Mouse (Mus musculus) CD4-positive, CD25-positive, alpha-beta regulatory T cell, adult 4 months (primary cell): ENCODE measurements around the gene Gm11634. TPM values are rescaled to one million over a fixed set of nuclear protein-coding genes. Genes with fewer than 3 reads are reported as not detected.

Source experiments
- ATAC-seq: one replicate; pipeline ENCODE4 v1.8.0; 2017
- polyA plus RNA-seq, 2 experiments: library from polyadenylated mRNA; unstranded; fragments of 100-300 nt; shearing (Covaris generic); gene quantifications; one replicate each; pipeline ENCODE4 v1.2.1; 2017

Gm11634 gene
- polyA plus RNA-seq, 2 experiments from 2014 or later: not detected

- ATAC-seq: no peak
Measured at GRCm38 (mm10) chr11:101556541-101556940, 42.5 kb downstream of the Gm11634 start.

GRCm38 (mm10) chr11:101553354-101553930 lies 45.6 kb downstream of the Gm11634 start:
- ATAC-seq: no peak

GRCm38 (mm10) chr11:101552476-101553300 lies 46.4 kb downstream of the Gm11634 start:
- peak; percentile 88 for ATAC-seq

- ATAC-seq: peak; percentile 67
Measured at GRCm38 (mm10) chr11:101551751-101552475, 47.1 kb downstream of the Gm11634 start, which contains the start of the genes Brca1 and Nbr1. TSS of gene Brca1 (minus strand) at chr11:101551955. TSS of gene Nbr1 (plus strand) at chr11:101552149.

GRCm38 (mm10) chr11:101548526-101548925 lies 50.5 kb downstream of the Gm11634 start:
- ATAC-seq: no peak

GRCm38 (mm10) chr11:101544132-101544531 lies 54.9 kb downstream of the Gm11634 start:
- ATAC-seq: no peak

Other genes with a start within 250 kb of the Gm11634 start
- gene G6pc, start 231.7 kb downstream of the Gm11634 start, polyA plus RNA-seq: not detected
- 10 to 100 TPM; 36.2 to 41.6 TPM for gene Aarsd1, start 181.6 kb downstream of the Gm11634 start, polyA plus RNA-seq
- gene Gm27029, start 174.5 kb downstream of the Gm11634 start, polyA plus RNA-seq: 1 to 10 TPM; 1.3 to 1.8 TPM
- 1 to 10 TPM; 8.0 to 8.5 TPM for gene Rundc1, start 174.2 kb downstream of the Gm11634 start, polyA plus RNA-seq
- gene Ptges3l, start 173.9 kb downstream of the Gm11634 start, polyA plus RNA-seq: 1 to 10 TPM; 1.7 to 2.1 TPM
- gene Rpl27, start 157.0 kb downstream of the Gm11634 start, polyA plus RNA-seq: 100 to 1,000 TPM; 407 to 740 TPM
- gene Ifi35, start 150.8 kb downstream of the Gm11634 start, polyA plus RNA-seq: 100 to 1,000 TPM; 174 to 204 TPM
- gene Rnd2, start 134.3 kb downstream of the Gm11634 start, polyA plus RNA-seq: under 1 TPM in 1 of 2 experiments, not detected in 1; 0.23 TPM
- 1 to 10 TPM; 1.1 to 1.5 TPM for gene Vat1, start 133.0 kb downstream of the Gm11634 start, polyA plus RNA-seq
- gene Brca1, start 47.3 kb downstream of the Gm11634 start, polyA plus RNA-seq: 1 to 10 TPM; 3.5 to 4.1 TPM
- 10 to 100 TPM; 70.0 to 88.4 TPM for gene Nbr1, start 47.1 kb downstream of the Gm11634 start, polyA plus RNA-seq
- 10 to 100 TPM; 10.8 to 15.2 TPM for gene Tmem106a, start 17.0 kb downstream of the Gm11634 start, polyA plus RNA-seq
- 10 to 100 TPM; 86.2 to 93.4 TPM for gene Rdm1, start 27.9 kb upstream of the Gm11634 start, polyA plus RNA-seq
- gene Arl4d, start 66.3 kb upstream of the Gm11634 start, polyA plus RNA-seq: not detected
- gene Dhx8, start 133.7 kb upstream of the Gm11634 start, polyA plus RNA-seq: 10 to 100 TPM; 30.8 to 39.0 TPM
- not detected for gene Etv4, start 186.1 kb upstream of the Gm11634 start, polyA plus RNA-seq